Mouse (Mus musculus) kidney, embryonic 16.5 days (tissue): ENCODE results near the gene Ldb2. TPM values are rescaled to one million over a fixed set of nuclear protein-coding genes. Genes with fewer than 3 reads are reported as not detected.

ENCODE experiments used
- ATAC-seq: fragments of 200-750 bp; cut with Nextera tagmentation; 2 replicates; pipeline ENCODE4 v1.8.0; 2017; ENCODE audit warnings: moderate TSS enrichment; ENCODE audit not compliant: low FRiP score, low TSS enrichment
- H3K27ac ChIP-seq: fragments of 300-500 bp; sonication (generic); 2 replicates; pipeline ENCODE4 v1.5.1; 2014; ENCODE audit warnings: low read length
- H3K27me3 ChIP-seq: fragments of 300-500 bp; sonication (generic); 2 replicates; pipeline ENCODE4 v1.6.1; 2014; ENCODE audit warnings: low read length, control low read depth, mixed read lengths; ENCODE audit not compliant: insufficient read depth
- H3K36me3 ChIP-seq: fragments of 300-500 bp; sonication (generic); 2 replicates; pipeline ENCODE4 v1.6.1; 2014; ENCODE audit warnings: low read length, control low read depth, mixed read lengths; ENCODE audit not compliant: insufficient read depth
- H3K4me1 ChIP-seq: fragments of 300-500 bp; sonication (generic); 2 replicates; pipeline ENCODE4 v1.6.1; 2014; ENCODE audit warnings: low read length, control low read depth, mixed read lengths; ENCODE audit not compliant: insufficient read depth
- H3K4me2 ChIP-seq: fragments of 300-500 bp; sonication (generic); replicated peaks from 2 replicates; pipeline ENCODE4 v1.6.1; 2014; ENCODE audit warnings: low read depth, low read length
- H3K4me3 ChIP-seq: fragments of 300-500 bp; sonication (generic); 2 replicates; pipeline ENCODE4 v1.5.1; 2014; ENCODE audit warnings: mild to moderate bottlenecking, low read length
- H3K9ac ChIP-seq: fragments of 300-500 bp; sonication (generic); replicated peaks from 2 replicates; pipeline ENCODE4 v1.6.1; 2014; ENCODE audit warnings: low read length
- H3K9me3 ChIP-seq: fragments of 300-500 bp; sonication (generic); 2 replicates; pipeline ENCODE4 v1.6.1; 2016; ENCODE audit warnings: low read length, control low read depth
- WGBS: fragments of 180-500 bp; shearing (Covaris S2); extraction: QIAGEN DNeasy Blood & Tissue Kit; methylation state at CpG from one replicate; pipeline ENCODE4 v1.1.7; 2014; 5-methylcytosine and 5-hydroxymethylcytosine counted together
- polyA plus RNA-seq: library from polyadenylated mRNA; unstranded; fragments of >200 nt; fragmentation: Nextera tagmentation; extraction: Ambion mirVana; gene quantifications from 2 replicates; pipeline ENCODE4 v1.2.1, GENCODE M21; 2015

Gene Ldb2
- polyA plus RNA-seq, 1 experiment from 2014 or later: 115 TPM

DNA sequence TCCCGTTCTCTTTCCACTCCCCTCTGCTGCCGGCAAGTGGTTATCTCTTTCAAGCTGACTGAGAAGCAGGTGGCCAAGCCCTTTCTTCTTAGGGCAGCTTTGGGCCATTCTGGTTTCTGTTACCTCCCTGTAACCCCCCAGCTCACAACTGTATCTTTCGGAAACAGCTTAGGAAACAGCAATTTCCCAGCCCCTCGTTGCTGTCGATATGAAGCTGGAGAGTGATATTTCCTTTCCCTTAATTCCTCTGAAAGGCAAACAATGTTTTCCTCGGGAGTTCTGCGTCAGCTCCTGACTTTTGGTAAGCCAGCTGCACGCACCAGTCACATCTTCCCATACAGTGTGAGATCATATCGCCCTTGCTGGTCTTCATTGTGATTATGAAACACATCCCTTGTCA lies 305.3 kb downstream of the Ldb2 start:
- Histone ChIP-seq H3K9me3 (no peaks in the 10 kb centered on the region), H3K4me3 (no peak overlapping the region), H3K36me3 (no peaks in the 10 kb centered on the region), H3K9ac (no peak overlapping the region), H3K27me3 (no peaks in the 10 kb centered on the region), H3K4me2 (no peak overlapping the region), H3K4me1 (no peaks in the 10 kb centered on the region; the same call in 1 of the 2 replicates), H3K27ac (peak overlapping the region; percentile 39; the same call in 1 of the 2 replicates)
- 67% methylated on average over 9 of the region's 9 CpGs for WGBS
- ATAC-seq: no peak

DNA sequence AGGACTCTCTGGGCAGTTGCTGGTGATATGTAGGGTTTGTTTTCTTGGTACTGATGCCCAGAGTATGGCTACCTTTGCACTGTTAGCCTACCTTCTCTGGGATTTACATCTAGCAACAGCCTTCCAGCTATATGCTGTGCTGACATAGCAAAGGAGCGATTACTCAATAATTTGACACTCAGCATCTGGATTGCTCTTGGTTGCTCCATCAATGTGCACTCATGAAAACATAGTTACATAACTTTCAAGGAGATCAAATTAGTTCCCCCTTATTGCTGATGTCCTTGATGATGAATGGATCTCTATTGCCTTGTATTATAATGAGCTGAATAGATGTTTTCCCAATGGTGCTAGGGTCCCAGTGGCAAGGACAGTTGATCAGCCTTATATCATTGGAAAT lies 308.0 kb downstream of the Ldb2 start:
- Histone ChIP-seq H3K4me3 (no peak overlapping the region), H3K27ac (no peak overlapping the region), H3K4me2 (no peak overlapping the region), H3K36me3 (no peaks in the 10 kb centered on the region), H3K9ac (no peak overlapping the region), H3K9me3 (no peaks in the 10 kb centered on the region), H3K4me1 (no peaks in the 10 kb centered on the region; the same call in 1 of the 2 replicates), H3K27me3 (no peaks in the 10 kb centered on the region)
- no peak for ATAC-seq
- WGBS: 94% methylated on average over 1 of the region's 1 CpGs

DNA sequence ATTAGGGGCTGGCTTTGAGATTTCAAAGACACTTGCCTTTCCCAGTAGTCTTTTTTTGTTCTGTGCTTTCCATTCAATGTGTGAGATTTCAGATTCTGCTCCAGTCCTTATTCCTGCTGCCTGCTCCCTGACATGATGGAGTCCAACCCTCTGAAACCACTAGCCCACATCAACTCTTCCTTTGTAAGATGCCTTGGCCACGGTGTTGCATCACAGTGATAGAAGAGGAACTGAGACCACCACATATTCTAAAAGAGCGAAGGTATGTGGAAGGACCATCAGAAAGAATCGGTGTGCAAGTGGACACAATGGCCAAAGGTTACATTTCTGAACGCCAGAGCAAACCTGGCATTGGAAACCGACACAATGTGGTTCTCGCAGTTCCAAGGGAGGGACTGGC lies 309.0 kb downstream of the Ldb2 start:
- WGBS: 96% methylated on average over 6 of the region's 6 CpGs
- Histone ChIP-seq H3K9me3 (no peaks in the 10 kb centered on the region), H3K4me1 (no peaks in the 10 kb centered on the region; the same call in 1 of the 2 replicates), H3K4me2 (no peak overlapping the region), H3K4me3 (no peak overlapping the region), H3K27me3 (no peaks in the 10 kb centered on the region), H3K36me3 (no peaks in the 10 kb centered on the region), H3K9ac (no peak overlapping the region), H3K27ac (no peak overlapping the region)
- no peak for ATAC-seq

DNA sequence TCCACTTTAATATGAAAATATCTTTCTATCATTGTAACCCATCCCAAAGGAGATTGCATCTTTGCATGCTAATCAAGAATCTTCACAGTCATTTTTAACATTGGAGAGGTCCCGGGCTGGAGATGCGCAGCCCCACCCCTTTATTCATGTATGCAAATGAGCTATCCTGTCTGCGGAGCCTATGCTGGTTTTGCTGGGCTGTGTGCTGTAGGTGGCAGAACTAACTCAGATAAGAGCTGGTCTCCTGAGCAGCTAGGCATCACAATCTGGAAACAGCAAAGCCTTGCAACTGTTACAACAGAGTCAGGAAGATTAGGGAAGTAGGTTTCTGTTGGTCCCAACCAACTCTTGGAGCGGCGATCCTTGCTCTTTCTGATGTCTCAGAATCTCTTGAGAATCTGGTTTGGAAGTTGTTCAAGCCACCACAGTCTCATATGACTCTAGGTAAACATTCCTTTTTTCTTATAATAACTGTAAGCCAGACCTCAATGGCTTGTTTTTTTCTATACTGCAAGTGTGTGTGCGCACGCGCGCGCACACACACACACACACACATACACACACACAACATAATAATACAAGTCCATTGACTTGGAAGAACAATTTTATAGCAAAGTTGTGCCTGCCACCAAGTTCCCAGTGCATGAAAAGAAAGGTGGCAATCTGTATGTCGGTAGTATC lies 315.9 kb downstream of the Ldb2 start:
- no peak overlapping the region for H3K4me3 ChIP-seq
- peak; percentile 80 for ATAC-seq
- 71% methylated on average over 11 of the region's 11 CpGs for WGBS
- no peak overlapping the region for H3K9ac ChIP-seq
- H3K27ac ChIP-seq: no peak overlapping the region
- H3K27me3 ChIP-seq: no peaks in the 10 kb centered on the region
- no peaks in the 10 kb centered on the region for H3K9me3 ChIP-seq
- no peaks in the 10 kb centered on the region for H3K36me3 ChIP-seq
- no peak overlapping the region for H3K4me2 ChIP-seq
- peaks cover 7% of the 10 kb centered on the region; the same call in 1 of the 2 replicates for H3K4me1 ChIP-seq

DNA sequence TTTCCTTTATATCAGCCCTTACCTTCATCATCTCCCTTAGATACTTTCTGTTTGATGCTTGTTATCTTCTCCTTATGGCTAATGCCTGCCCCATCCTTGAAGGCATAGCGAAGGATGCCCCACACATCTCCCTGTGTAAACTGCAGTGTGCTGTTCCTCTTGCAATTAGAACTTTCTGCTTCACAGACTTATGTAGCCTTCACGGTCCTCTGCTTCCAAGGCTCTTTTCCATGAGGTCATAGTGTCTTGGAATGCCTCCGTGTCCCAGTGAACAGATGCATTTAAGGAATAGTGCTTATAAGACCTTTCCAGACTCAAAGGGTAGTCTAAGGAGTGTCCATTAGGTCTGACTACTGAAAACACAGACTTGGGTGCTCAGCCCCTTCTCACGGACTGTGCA lies 318.1 kb downstream of the Ldb2 start:
- Histone ChIP-seq H3K9me3 (no peaks in the 10 kb centered on the region), H3K9ac (no peak overlapping the region), H3K27ac (no peak overlapping the region), H3K4me2 (no peak overlapping the region), H3K4me3 (no peak overlapping the region), H3K4me1 (peaks cover 7% of the 10 kb centered on the region; the same call in 1 of the 2 replicates), H3K27me3 (no peaks in the 10 kb centered on the region), H3K36me3 (no peaks in the 10 kb centered on the region)
- whole genome bisulfite sequencing: 44% methylated on average over 4 of the region's 4 CpGs
- ATAC-seq: peak; percentile 62; the same call in 1 of the 2 replicates

DNA sequence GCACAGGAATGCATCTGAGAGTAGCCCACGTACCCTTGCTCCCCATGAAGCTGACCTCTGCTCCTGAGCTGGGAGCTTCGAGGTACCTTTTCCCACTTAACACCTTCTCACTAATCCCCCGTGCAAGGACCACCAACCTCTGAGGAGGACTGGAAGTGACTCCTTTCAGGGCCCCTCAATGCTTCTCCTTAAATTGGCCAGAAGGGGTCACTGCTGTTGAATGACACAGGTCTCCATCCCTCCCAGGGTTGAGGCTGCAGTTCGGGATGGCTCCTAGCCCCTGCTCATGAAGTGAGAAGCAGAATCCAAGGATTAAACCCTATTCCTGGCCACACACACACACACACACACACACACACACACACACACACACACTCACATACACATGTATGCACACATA lies 323.1 kb downstream of the Ldb2 start:
- H3K36me3 ChIP-seq: peaks cover 4% of the 10 kb centered on the region; the same call in 1 of the 2 replicates
- H3K4me2 ChIP-seq: no peak overlapping the region
- ATAC-seq: peak; percentile 46; the same call in 1 of the 2 replicates
- no peaks in the 10 kb centered on the region for H3K9me3 ChIP-seq
- no peaks in the 10 kb centered on the region for H3K27me3 ChIP-seq
- H3K27ac ChIP-seq: no peak overlapping the region
- peaks cover 3% of the 10 kb centered on the region; the same call in 1 of the 2 replicates for H3K4me1 ChIP-seq
- WGBS: 33% methylated on average over 4 of the region's 4 CpGs
- no peak overlapping the region for H3K4me3 ChIP-seq
- no peak overlapping the region for H3K9ac ChIP-seq

DNA sequence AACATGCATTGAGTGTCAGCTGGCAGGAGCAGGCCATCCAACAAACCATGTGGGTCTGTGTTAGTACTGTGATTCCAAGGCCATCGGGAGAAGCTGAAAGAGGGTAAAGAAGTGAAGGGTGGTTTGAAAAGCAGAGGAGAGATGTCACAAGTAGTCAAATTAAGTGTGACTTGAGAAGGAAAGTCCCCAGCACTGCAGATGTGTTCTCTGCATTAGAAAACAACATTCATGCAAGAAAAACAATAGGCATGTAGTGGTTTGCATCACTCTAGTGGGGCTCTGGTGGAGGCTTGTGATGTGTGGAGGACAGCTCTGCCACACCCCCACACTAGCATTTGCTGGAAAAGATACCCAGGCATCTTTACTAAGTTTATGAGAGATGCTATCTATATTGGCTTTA lies 323.9 kb downstream of the Ldb2 start:
- no peak overlapping the region for H3K9ac ChIP-seq

DNA sequence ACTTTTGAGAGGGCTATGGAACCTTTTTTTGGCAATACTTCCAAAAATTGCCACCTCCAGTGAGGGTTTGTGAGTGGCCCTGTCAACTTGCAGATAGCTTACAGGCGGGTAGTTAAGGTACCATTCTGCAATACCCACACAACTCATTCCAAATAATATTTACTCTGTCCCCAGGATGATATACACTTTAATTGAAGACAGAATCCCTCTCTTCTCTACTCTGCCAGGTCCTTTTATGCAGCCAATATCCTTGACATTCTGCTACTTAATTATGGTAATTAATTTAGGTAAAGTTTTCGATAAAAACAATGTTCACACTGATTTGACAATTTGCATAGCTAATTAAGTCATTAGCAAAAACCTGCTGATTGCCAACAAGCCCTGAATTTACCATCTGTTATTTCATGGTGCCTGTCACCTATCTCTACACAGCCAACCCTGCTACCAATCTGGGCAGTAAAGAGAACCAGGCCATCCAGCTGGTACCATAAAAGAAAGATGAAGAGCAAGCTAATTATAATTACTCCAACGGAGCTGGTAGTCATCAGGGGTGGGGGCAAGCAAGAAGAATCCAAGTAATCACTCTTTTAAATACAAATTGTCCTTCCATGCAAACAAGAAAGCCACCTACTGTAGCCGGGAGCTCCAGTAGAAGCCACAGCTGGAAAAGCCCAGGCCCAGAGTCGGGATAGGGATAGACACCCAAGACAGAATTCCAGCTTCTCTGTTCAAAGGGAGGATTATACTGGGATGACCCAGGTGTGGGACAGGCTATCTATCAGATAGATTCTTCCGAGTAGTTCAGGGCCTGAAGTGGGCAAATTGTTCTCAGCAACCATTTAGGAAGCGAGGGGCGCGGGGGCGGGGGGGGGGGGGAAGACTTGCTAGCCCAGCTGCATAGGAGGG lies 325.4 kb downstream of the Ldb2 start:
- Histone ChIP-seq H3K4me3 (no peak overlapping the region), H3K4me1 (no peaks in the 10 kb centered on the region), H3K9me3 (no peaks in the 10 kb centered on the region), H3K27ac (no peak overlapping the region), H3K9ac (no peak overlapping the region), H3K27me3 (no peaks in the 10 kb centered on the region), H3K4me2 (no peak overlapping the region), H3K36me3 (peaks cover 4% of the 10 kb centered on the region; the same call in 1 of the 2 replicates)
- ATAC-seq: no peak
- WGBS: 69% methylated on average over 9 of the region's 10 CpGs

More for the DNA sequence above, 323.9 kb downstream of the Ldb2 start:
- Histone ChIP-seq H3K36me3 (peaks cover 4% of the 10 kb centered on the region; the same call in 1 of the 2 replicates), H3K4me3 (no peak overlapping the region), H3K27me3 (no peaks in the 10 kb centered on the region), H3K27ac (no peak overlapping the region), H3K4me2 (no peak overlapping the region), H3K4me1 (no peaks in the 10 kb centered on the region), H3K9me3 (no peaks in the 10 kb centered on the region)
- no peak for ATAC-seq
- 85% methylated on average over 1 of the region's 1 CpGs for WGBS

DNA sequence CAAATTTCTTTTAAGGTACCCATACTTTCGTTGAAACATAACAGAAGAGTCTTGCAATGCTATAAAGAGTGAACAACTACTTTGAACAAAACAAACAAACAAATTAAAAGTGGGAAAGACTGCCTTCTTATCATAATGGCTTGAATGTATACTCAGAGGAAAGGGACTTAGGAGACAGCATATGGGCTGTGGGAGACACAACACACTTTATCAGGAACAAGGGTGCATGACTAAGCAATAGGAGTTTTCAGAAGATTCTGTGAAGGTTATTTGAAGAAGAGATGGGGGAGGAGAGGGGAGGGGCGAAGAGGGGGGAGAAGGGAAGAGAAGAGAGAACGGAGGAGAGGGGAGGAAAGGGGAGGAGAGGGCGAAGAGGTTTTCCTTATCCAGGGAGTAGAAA lies 334.2 kb downstream of the Ldb2 start:
- no peak overlapping the region for H3K9ac ChIP-seq
- no peak overlapping the region for H3K4me2 ChIP-seq
- H3K27ac ChIP-seq: no peak overlapping the region
- no peaks in the 10 kb centered on the region for H3K27me3 ChIP-seq
- no peaks in the 10 kb centered on the region for H3K4me1 ChIP-seq
- 70% methylated on average over 4 of the region's 4 CpGs for WGBS
- H3K9me3 ChIP-seq: no peaks in the 10 kb centered on the region
- no peak overlapping the region for H3K4me3 ChIP-seq
- ATAC-seq: no peak
- H3K36me3 ChIP-seq: no peaks in the 10 kb centered on the region
